Mouse (Mus musculus) liver, adult (tissue): ENCODE data around the gene Fxn.

Experiments used
- GATA4 ChIP-seq: IDR thresholded peaks from 2 replicates; pipeline ENCODE4 v1.6.1; 2014; ENCODE audit warnings: mild to moderate bottlenecking, low read length; ENCODE audit not compliant: insufficient replicate concordance

Gene Fxn

DNA sequence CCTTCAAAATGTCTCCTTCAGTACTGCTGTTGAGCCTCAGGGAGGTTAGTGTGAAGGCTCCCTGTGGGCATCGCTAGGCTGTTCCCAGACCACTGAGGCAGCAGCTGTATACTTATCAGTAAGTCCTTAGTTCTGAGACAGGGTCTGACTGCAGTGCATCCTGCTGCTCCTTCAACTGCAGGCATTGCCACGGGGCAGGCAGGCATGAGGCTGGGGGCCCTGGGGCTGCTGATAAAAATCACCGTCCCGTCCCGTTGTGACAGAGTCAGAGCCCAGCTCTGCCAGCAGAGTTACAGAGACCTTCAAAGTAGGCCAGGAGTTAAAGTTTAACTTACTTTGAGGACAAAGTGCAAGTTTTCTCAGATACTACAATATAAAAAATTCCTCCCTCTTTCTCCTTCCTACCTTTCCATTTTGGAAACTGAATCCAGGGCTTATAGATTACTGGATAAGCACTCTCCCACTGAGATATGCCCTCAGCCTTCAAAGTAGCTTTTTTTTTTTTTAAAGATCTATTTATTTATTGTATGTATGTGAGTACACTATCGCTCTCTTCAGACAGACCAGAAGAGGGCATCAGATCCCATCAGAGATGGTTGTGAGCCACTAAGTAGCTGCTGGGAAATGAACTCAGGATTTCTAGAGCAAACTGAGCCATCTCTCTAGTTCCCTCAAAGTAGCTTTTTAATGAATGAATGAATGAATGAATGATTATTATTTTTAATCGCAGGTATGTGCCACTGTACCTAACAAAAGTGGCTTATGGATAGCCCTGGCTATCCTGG, 14.2 kb downstream of the Fxn start:
- TF ChIP-seq GATA4, result peak; percentile 97

DNA sequence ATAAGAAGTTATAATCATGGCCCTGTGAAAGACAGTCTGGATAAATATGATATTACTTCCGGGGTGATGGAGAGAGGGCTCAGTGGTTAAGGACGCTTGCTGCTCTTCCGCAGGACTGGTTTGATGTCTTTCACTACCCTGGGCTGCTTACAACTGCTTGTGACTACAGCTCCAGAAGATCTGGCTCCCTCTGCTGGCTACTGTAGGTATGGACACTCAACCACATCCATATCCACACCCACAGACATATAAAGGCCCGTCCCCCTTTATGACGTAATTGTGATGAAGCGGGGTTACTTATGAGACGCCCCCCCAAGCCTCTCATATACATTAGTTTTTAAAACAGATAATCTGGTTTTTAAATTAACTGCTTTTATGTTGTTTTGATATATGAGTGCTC, 15.4 kb downstream of the Fxn start:
- TF ChIP-seq GATA4, result no peak

DNA sequence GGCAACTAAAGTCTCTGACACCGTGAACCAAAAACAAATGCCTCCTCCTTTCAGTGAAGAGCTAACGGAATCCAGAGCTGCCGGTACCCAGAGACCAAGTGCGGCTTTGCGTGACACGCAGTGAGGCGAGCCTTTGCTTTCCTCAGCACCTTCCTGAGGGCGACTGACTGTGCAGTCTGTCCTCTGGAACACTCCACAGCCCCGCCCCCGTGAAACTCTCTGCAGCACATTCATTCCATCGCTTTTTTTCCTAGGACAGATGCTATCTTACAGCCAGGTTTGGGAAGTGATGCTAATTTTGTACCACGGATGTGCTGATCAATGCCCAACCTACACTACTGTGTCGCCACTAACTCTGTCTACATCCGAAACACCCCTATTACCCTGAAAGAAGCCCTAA, 17.7 kb downstream of the Fxn start:
- TF ChIP-seq GATA4, result no peak

DNA sequence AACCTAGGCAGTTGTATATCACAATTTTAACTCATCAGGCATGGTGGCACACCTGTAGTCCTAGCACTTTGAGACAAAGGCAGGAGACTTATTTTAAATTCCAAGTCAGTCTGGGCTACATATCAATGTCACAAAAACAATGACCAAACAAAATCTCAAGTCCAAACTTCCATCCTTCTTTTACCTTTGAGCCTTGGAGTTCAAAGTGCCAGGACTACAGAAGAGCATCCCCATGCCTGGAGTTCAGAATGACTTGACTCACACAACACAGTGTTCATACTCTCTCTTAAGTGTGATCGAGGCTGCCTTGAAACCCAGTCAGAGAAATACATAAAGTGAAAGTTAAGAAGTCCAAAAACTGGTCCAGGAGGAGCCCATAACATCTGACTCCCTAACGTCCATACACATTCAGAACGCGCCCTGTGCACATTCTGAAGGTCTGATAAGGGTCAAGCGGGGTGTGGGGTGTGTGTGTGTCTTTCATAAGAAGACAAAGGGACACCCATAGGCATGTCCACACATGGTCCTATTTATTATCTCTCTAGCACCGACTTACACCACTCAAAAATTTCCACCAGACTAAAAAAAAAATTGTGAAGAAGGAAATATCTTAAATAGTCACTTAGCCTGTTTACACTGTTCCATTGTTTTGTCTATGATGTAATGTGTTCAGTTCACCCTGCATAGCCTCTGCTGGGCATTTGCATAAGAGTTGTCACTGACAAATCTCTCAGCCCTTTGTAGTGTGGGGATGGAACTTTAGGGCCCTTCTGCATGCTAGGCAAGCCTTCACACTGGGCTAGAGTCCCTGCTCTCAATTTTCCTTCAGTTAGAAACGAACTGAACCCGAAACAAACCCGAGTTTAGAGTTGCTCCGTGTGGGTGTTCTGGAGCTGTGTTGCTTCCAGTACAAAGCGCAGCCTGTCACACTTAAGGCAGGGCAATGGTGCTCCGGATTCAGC, 20.7 kb downstream of the Fxn start:
- TF ChIP-seq GATA4, result no peak

DNA sequence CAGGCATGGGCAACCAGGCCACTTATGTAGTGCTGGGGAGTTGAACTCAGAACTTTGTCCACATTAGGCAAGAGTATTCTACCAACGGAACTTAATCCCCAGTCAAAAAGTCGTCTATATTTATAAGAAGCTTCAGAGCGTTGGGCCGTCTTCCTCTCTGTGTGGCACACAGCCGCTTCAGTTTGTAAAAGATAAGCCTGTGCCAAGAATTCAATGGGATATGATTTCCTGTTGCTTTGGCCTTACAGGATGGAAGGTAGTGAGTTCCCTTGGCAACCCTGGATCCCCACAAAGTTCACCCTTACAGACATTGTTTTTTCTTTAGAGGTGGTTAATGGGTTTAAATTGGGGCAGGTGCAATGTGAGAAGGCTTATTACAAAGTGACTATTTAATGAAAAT, 22.0 kb downstream of the Fxn start:
- peak; percentile 31; the same call in 1 of the 2 replicates for TF ChIP-seq GATA4

DNA sequence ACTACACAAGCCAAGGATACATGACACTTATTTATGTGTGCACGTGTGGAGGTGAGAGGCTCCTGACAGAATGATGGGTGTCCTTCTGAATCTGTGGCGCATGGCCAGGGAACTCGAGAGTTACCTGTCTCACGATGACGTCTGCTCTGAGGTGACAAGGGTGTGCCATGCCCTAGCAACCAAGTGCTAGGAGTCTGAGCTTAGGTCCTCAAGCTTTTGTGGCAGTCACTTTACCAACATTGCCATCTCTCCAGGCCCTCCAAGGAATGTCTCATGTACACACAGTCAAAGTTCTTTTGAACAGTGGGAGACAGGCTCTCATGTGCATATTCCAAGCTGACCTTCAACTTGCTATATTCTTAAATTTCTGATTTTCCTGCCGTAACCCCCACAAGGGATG, 22.4 kb downstream of the Fxn start:
- no peak for TF ChIP-seq GATA4

DNA sequence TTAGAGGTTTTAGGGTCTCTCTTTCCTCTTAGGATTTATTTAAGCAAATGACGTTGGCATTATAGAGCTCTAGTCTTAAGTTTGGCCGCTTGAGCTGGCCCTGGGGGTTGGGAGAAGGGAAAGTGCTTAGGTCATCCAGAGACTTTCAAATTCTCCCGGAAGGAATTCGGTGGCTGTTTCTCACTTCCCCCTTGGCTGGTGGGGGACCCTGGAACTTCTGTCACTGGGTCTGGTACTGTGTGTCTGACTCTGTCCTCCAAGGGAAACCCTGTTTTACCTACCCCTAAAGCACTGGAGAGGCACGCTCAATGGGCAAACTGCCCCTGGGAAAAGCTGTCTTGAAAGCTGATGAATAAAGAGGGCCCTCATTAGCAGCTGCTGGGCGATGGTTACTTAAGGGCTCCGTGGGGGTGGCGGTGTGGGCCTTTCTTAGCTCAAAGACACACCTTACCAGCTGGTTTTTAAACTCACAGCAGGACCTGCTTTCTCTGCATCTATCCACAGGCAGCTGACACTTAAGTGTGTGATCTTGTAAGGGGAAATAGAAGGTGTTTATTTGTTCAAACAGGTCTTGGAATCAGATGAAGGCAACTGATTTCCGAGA, 26.6 kb downstream of the Fxn start:
- no peak for TF ChIP-seq GATA4

DNA sequence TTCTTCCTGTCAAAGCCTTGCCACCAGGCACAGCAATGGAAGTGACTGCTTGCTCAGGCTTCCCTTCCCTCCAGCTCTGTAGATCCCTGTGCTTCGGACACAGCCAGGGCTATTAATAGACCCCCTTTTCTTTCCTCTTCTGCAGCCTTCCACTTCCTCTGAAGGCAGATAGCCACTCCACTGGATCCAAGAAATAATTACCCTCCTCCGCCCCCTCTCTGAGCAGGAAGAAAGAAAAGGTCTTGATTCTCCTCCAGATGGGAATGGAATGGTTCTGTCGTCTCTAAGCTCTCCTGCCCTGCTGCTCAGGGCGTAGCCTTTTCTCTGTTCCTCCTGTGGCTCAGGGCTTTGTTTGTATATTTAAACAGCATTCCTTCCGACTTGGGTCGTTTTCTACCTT, 28.5 kb downstream of the Fxn start:
- peak; percentile 78; the same call in 1 of the 2 replicates for TF ChIP-seq GATA4

DNA sequence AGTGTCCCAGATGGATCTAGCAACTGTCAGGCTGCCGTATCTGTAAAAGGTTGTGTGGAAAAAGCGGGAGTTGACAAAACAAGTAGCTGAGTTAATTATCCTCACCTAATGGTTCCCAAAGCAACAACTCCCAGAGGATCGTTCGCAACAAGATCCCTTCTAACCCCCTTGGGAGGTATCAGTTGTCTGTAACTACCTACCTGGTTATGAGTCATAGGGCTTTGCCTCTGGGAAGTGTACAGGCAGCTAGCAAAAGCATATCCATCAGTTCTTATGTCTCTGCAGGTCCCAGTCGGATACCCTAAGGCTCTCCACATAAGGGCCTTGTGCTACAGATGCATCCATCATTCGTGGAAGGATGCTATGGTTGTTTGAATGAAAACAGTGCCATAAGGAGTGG, 37.1 kb downstream of the Fxn start:
- no peak for TF ChIP-seq GATA4

DNA sequence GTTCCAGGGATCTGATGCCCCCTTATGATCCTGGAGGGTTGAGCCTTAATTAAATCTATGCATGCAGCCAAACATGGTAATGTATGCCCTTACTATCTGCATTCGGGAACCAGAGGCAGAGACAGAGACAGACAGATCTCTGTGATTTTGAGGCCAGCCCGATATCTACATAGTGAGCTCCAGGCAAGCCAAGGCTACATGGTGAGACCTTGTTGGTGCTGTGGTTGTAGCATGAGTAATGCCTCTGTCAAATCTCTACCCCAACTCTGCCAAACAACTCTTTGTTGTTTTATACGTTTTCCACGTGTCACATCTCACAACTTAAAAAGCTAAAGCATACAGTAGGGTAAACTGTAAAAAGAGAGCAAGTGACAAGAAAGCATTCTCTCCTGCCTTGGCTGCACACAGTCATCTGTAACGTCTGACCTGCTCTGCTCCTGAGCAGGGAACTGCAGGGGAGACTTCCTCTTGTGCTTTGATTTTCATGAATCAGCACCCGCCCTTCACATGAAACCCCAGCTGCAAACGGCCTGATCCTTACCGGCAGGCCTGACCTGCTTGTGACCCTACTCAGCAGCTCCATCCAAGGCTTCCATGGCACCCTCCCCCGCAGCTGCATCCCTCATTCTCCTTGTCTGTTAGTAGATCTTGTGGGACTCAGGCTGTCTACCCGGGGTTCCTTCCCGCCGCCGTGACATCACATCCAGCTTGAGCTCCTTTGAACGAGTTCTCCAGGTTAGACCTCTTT, 38.4 kb downstream of the Fxn start:
- no peak for TF ChIP-seq GATA4

DNA sequence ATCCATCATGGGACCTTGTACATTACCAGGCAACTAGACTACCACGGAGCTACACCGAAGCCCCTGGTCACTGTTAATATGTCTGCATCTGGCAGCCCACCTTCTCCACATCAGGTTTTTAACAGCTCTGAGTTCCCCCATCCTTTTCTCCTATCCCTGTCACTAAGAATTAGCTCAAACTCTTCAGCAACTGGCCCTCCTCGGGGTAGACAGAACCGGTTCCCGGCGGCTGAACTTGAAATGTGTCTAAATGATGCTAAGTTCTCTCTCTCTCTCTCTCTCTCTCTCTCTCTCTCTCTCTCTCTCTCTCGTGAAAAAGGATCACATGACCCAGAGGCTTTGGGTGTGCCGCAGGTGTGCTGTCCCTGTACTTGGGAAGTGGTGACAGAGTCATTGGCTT, 39.1 kb downstream of the Fxn start:
- no peak for TF ChIP-seq GATA4

DNA sequence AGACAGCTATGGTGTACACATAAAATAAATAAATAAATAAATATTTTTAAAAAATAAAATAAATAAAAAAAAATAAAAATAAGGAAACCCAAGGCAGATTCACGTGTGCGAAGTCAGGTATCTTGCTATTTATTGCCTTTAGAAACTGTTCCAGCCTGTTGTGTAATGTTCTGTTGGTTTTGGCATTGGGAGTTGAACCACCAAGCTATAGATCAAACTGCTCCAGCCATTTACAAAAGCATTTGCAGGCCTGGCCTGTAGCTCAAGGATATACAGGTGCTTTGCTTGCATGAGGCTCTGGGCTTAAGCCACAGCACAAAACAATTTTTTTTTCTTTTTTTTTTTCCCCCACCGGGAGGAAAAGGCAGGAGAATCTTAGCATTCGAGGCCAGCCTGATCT, 42.4 kb downstream of the Fxn start:
- TF ChIP-seq GATA4, result no peak

DNA sequence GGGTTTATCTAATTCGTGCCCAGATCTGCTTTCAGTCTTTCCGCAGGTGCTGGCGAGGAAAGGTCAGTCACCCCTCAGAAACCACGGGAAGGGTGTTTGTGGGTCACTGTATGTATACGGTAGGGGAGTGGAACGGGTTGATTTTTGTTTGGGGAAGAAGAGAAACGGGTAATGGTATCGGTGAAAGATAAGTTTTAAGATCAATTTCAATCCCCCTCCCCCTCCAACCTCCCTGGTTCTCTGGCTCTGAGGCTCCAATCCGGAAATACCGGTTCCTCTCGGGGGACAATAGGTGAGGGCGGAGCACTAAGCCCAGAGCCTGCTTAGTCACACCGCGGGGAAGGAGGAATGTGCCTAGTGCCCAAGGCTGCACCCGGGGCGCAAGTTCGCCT, 55.1 kb downstream of the Fxn start:
- no peak for TF ChIP-seq GATA4

DNA sequence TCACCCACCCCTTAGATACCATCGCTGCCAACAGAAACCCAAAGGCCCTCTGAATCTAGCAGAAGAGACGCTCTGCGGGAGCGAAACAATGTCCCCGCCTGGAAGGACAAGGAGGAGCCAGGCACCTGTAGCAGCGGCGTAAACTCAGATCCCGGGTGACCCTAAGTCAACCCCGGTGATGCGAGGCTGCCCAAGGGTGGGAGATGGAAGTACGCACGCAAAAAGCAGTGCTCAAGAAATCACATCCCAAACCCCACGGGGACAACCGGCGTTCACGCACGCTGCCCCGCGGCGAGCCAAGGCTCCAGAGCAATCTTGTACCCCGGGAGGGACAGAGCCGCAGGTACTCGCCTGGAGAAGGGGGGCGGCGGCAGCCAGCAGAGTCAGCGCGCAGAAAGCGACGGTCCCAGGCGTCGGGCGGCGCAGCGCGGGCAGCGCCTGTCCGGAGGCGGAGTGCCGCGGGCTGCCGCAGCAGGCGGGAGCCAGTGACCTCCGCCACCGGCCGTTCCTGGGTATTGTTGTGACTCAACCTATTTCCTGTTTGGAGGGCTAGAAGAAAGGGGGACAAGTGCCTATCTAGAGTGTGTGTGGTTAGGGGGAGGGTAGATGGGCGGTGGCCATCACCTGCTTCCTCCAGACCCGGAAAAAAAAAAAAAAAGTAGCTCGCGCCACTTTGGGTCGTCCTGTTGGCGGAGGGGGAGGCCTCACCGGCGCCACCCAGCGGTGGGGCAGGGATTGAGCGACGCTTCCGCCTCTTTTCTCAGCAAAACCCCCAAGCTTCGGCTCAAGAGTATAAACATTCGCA, 55.7 kb downstream of the Fxn start, which contains the start of gene Tjp2:
Gene Tjp2, minus strand, starts transcription at position 531 of the 805 bp plus-strand sequence.
- TF ChIP-seq GATA4, result peak; percentile 82; the same call in 1 of the 2 replicates

DNA sequence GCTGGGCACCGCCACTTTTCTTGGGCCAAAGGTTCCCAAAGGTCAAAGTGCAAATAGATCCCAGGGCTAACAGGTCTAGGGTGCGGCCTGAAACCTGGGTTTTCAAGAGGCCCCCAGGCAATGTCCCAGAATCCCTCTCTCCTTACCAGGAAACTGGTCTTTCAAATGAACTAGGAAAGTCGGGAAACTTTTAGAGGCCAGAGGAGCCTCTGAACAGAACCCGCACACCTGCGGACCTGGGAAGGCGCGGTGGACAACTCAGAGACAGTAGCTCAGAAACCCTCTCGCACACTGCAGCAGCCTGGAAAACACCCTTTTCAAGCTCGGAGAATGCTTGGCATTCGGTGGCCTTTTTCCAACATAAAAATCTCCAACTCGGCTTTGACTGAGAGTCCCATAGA, 56.6 kb downstream of the Fxn start:
- TF ChIP-seq GATA4, result no peak

DNA sequence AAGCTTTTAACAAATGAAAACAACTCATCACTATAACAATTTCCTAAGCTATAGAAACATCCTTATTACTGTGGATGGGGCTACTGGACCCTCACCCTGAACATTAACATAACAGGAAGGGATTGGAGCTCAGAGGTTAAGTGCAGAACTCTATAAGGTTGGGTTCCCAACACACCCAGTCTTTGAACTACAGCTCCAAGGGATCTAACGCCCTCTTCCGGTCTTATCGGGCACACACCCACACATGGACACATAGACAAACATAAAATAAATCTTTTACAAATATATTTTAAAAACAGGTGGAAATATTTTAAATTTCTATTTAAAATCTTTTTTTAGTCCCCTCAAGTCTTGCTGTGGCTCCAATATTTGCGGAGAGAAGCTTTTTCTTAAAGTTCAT, 59.0 kb downstream of the Fxn start:
- no peak for TF ChIP-seq GATA4
